Mouse (Mus musculus) midbrain, postnatal 0 days (tissue): ENCODE measurements at regions not wholly inside any gene's neighbourhood (a gene's known extent, or its start where the extent isn't known, plus 50 kb on each side); places are given as distances from the start of the nearest gene placed in this dataset.
A peak's percentile ranks its signal among the peaks of the same experiment; 100 is the strongest.

ENCODE experiments used
- ATAC-seq: fragments of 200-750 bp; cut with Nextera tagmentation; 2 replicates; pipeline ENCODE4 v1.8.0; 2017; ENCODE audit warnings: moderate number of reproducible peaks, mild to moderate bottlenecking, moderate TSS enrichment, moderate library complexity; ENCODE audit not compliant: low FRiP score
- DNase-seq: peaks from one replicate; pipeline ENCODE4 v3.0.0-alpha.2; 2015; ENCODE audit warnings: low spot score
- H3K27ac ChIP-seq: fragments of 300-500 bp; sonication (generic); 2 replicates; pipeline ENCODE4 v1.5.1; 2014; ENCODE audit warnings: low read depth, mild to moderate bottlenecking, low read length, mixed read lengths
- H3K27me3 ChIP-seq: fragments of 300-500 bp; sonication (generic); 2 replicates; pipeline ENCODE4 v1.6.1; 2014; ENCODE audit warnings: low read length, control low read depth, mixed read lengths; ENCODE audit not compliant: insufficient read depth
- H3K36me3 ChIP-seq: fragments of 300-500 bp; sonication (generic); 2 replicates; pipeline ENCODE4 v1.6.1; 2014; ENCODE audit warnings: low read length, control low read depth, mixed read lengths; ENCODE audit not compliant: insufficient read depth
- H3K4me1 ChIP-seq: fragments of 300-500 bp; sonication (generic); 2 replicates; pipeline ENCODE4 v1.6.1; 2014; ENCODE audit warnings: mild to moderate bottlenecking, control low read depth, antibody characterized with exemption, low read length, mixed read lengths; ENCODE audit not compliant: insufficient read depth
- H3K4me2 ChIP-seq: fragments of 300-500 bp; sonication (generic); 2 replicates; pipeline ENCODE4 v1.6.1; 2014; ENCODE audit warnings: low read depth, mild to moderate bottlenecking, low read length, mixed read lengths; ENCODE audit not compliant: poor library complexity, severe bottlenecking
- H3K4me3 ChIP-seq: fragments of 300-500 bp; sonication (generic); 2 replicates; pipeline ENCODE4 v1.5.1; 2014; ENCODE audit warnings: low read depth, mild to moderate bottlenecking, low read length, moderate library complexity
- H3K9ac ChIP-seq: fragments of 300-500 bp; sonication (generic); replicated peaks from 2 replicates; pipeline ENCODE4 v1.6.1; 2014; ENCODE audit warnings: mild to moderate bottlenecking, low read length, moderate library complexity, mixed read lengths; ENCODE audit not compliant: poor library complexity, severe bottlenecking
- H3K9me3 ChIP-seq: fragments of 300-500 bp; sonication (generic); 2 replicates; pipeline ENCODE4 v1.6.1; 2016; ENCODE audit warnings: low read length, control low read depth
- CTCF ChIP-seq: IDR thresholded peaks from 2 replicates; pipeline ENCODE4 v1.5.1; 2016; ENCODE audit warnings: antibody characterized with exemption, mild to moderate bottlenecking
- WGBS: fragments of 180-500 bp; shearing (Covaris S2); extraction: QIAGEN DNeasy Blood & Tissue Kit; methylation state at CpG from one replicate; pipeline ENCODE4 v1.1.7; 2014; 5-methylcytosine and 5-hydroxymethylcytosine counted together

GRCm38 (mm10) chr12:92645006-92645624, 796.2 kb upstream of the Sel1l start:
- H3K27me3 ChIP-seq = no peaks in the 10 kb centered on the region
- H3K4me2 ChIP-seq = no peak overlapping the region
- 75% methylated on average over 4 of the region's 4 CpGs for WGBS
- TF ChIP-seq CTCF = no peak
- no peak overlapping the region for H3K9ac ChIP-seq
- no peaks in the 10 kb centered on the region for H3K36me3 ChIP-seq
- no peaks in the 10 kb centered on the region for H3K9me3 ChIP-seq
- DNase-seq = peak; percentile 52
- no peak overlapping the region for H3K27ac ChIP-seq
- no peak overlapping the region for H3K4me3 ChIP-seq
- no peaks in the 10 kb centered on the region for H3K4me1 ChIP-seq
- no peak for ATAC-seq

GRCm38 (mm10) chr12:92619120-92619519, 770.2 kb upstream of the Sel1l start:
- H3K4me1 ChIP-seq = no peaks in the 10 kb centered on the region
- H3K4me3 ChIP-seq = no peak overlapping the region
- no peak overlapping the region for H3K9ac ChIP-seq
- no peak for DNase-seq
- no peaks in the 10 kb centered on the region for H3K9me3 ChIP-seq
- no peak for ATAC-seq
- H3K4me2 ChIP-seq = no peak overlapping the region
- TF ChIP-seq CTCF = no peak
- H3K27me3 ChIP-seq = no peaks in the 10 kb centered on the region
- no peak overlapping the region for H3K27ac ChIP-seq
- H3K36me3 ChIP-seq = no peaks in the 10 kb centered on the region

GRCm38 (mm10) chr12:92618519-92618918, 769.6 kb upstream of the Sel1l start:
- Histone ChIP-seq H3K9ac (no peak overlapping the region), H3K4me2 (no peak overlapping the region), H3K4me1 (no peaks in the 10 kb centered on the region), H3K36me3 (no peaks in the 10 kb centered on the region), H3K4me3 (no peak overlapping the region), H3K27ac (no peak overlapping the region), H3K27me3 (no peaks in the 10 kb centered on the region), H3K9me3 (no peaks in the 10 kb centered on the region)
- no peak for TF ChIP-seq CTCF
- WGBS = 26% methylated on average over 2 of the region's 2 CpGs
- ATAC-seq (no peak), DNase-seq (peak; percentile 33)

- 89% methylated on average over 1 of the region's 1 CpGs for WGBS
- H3K4me3 ChIP-seq = no peak overlapping the region
- H3K27ac ChIP-seq = no peak overlapping the region
- H3K4me2 ChIP-seq = no peak overlapping the region
- ATAC-seq (no peak), DNase-seq (no peak)
- H3K9ac ChIP-seq = no peak overlapping the region
- H3K36me3 ChIP-seq = no peaks in the 10 kb centered on the region
- H3K9me3 ChIP-seq = no peaks in the 10 kb centered on the region
- H3K4me1 ChIP-seq = no peaks in the 10 kb centered on the region
- H3K27me3 ChIP-seq = no peaks in the 10 kb centered on the region
- no peak for TF ChIP-seq CTCF
Measured at GRCm38 (mm10) chr12:92601673-92602072, 752.7 kb upstream of the Sel1l start.

- WGBS = 76% methylated on average over 2 of the region's 2 CpGs
- Histone ChIP-seq H3K27me3 (no peaks in the 10 kb centered on the region), H3K9ac (no peak overlapping the region), H3K9me3 (no peaks in the 10 kb centered on the region), H3K4me2 (no peak overlapping the region), H3K36me3 (no peaks in the 10 kb centered on the region), H3K4me1 (no peaks in the 10 kb centered on the region), H3K4me3 (no peak overlapping the region), H3K27ac (no peak overlapping the region)
- ATAC-seq (no peak), DNase-seq (peak; percentile 16)
- TF ChIP-seq CTCF = no peak
Measured at GRCm38 (mm10) chr12:92589725-92590124, 740.8 kb upstream of the Sel1l start.

GRCm38 (mm10) chr12:92589305-92589704, 740.3 kb upstream of the Sel1l start:
- Histone ChIP-seq H3K36me3 (no peaks in the 10 kb centered on the region), H3K4me2 (no peak overlapping the region), H3K9ac (no peak overlapping the region), H3K9me3 (no peaks in the 10 kb centered on the region), H3K4me3 (no peak overlapping the region), H3K4me1 (no peaks in the 10 kb centered on the region), H3K27ac (no peak overlapping the region), H3K27me3 (no peaks in the 10 kb centered on the region)
- ATAC-seq = no peak
- no peak for TF ChIP-seq CTCF
- DNase-seq = peak; percentile 27
- WGBS = 59% methylated on average over 6 of the region's 6 CpGs
